Mouse (Mus musculus) heart, postnatal 0 days (tissue): ENCODE measurements around the gene Brat1.

Experiments
- CTCF ChIP-seq: IDR thresholded peaks from 2 replicates; pipeline ENCODE4 v1.5.1; 2016; ENCODE audit warnings: antibody characterized with exemption, control low read depth, low read depth
- EP300 ChIP-seq: IDR thresholded peaks from 2 replicates; pipeline ENCODE4 v1.6.1; 2016; ENCODE audit warnings: antibody characterized with exemption, low read depth

- TF ChIP-seq CTCF (no peak), EP300 (no peak)
Measured at GRCm38 (mm10) chr5:140768333-140768732, 63.5 kb downstream of the Brat1 start.
